ENCODE assay signal across 14 mouse cellular contexts in genomic region chr12:17770538-17770937, GRCm38 (mm10).
DNase-seq lines count a peak whose midpoint lies in the region; ATAC-seq and TF ChIP-seq lines count a peak whose summit lies in the region.
"Had no signal": no experiment of that assay in that cellular context is flagged by ENCODE, and none has a peak within 500 bp of the region (broad histone marks: within the 10 kb centered on the region; RNA-seq: fewer than 3 reads in every experiment).

No protein-coding gene starts in this region.

- no peak for TF ChIP-seq CTCF in kidney, adult 2 months (conservative IDR thresholded peaks at IDR 0.05; ENCODE audit: insufficient read depth, insufficient read length, low read depth, low read length)
- no peak for TF ChIP-seq CTCF in heart, postnatal 0 days (IDR thresholded peaks at IDR 0.05; ENCODE audit: low read depth)

- TF ChIP-seq EP300 in heart, postnatal 0 days (IDR thresholded peaks at IDR 0.05; ENCODE audit: low read depth): no peak

- H3K27me3 ChIP-seq in kidney, adult 2 months (replicated peaks; ENCODE audit: control insufficient read depth, insufficient read depth, low read length): no peaks in the 10 kb centered on the region
- no peaks in the 10 kb centered on the region for H3K27me3 ChIP-seq in heart, postnatal 0 days (ENCODE audit: control insufficient read depth, insufficient read depth, low read length)

- TF ChIP-seq POLR2A in kidney, adult 2 months (IDR thresholded peaks at IDR 0.05; ENCODE audit: low read depth, low read length): no peak

- 0 out of 2 replicates have a peak overlapping the region, but pooled peaks have one; percentile 87 for H3K27ac ChIP-seq in kidney, adult 2 months (ENCODE audit: insufficient read depth, low read depth, low read length)
- H3K27ac ChIP-seq in heart, postnatal 0 days (ENCODE audit: low read depth): peak overlapping the region; percentile 80; the same call in 1 of the 2 replicates

- no peak overlapping the region for H3K9ac ChIP-seq in heart, postnatal 0 days (replicated peaks; ENCODE audit: low read depth, low read length)

- intact Hi-C loops in left cerebral cortex, postnatal 36 days (cut with DNase I): no loop called here

- peaks cover 7% of the 10 kb centered on the region; the same call in 1 of the 2 replicates for H3K4me1 ChIP-seq in kidney, adult 2 months (ENCODE audit: control insufficient read depth, insufficient read depth, low read length)
- H3K4me1 ChIP-seq in heart, postnatal 0 days (ENCODE audit: control insufficient read depth, insufficient read depth): peaks cover 26% of the 10 kb centered on the region

- 26% methylated on average over 2 of the region's 2 CpGs for WGBS in kidney, adult 2 months
- 51% methylated on average over 2 of the region's 2 CpGs for WGBS in heart, postnatal 0 days

- H3K4me2 ChIP-seq in heart, postnatal 0 days (ENCODE audit: low read depth, low read length): no peak overlapping the region

- ATAC-seq in heart, postnatal 0 days (ENCODE audit: insufficient read depth, low read depth): no peak
- ATAC-seq: forebrain, embryonic 14.5 days had no signal

- no peak overlapping the region for H3K4me3 ChIP-seq in kidney, adult 2 months (ENCODE audit: insufficient read depth, low read depth, low read length)
- no peak overlapping the region for H3K4me3 ChIP-seq in heart, postnatal 0 days (ENCODE audit: low read depth, low read length)

- no peaks in the 10 kb centered on the region for H3K9me3 ChIP-seq in heart, postnatal 0 days (replicated peaks; ENCODE audit: control insufficient read depth, low read length)

- DNase-seq in kidney, adult 2 months: peak; percentile 52
- no peak for DNase-seq in kidney, postnatal 14 days
- DNase-seq in adipocyte (ENCODE audit: low spot score): peak; percentile 39
- no peak for DNase-seq in heart, postnatal 0 days (ENCODE audit: low spot score)
- DNase-seq in lung, postnatal 36 days: peak; percentile 74
- no peak for DNase-seq in left cerebral cortex, postnatal 36 days (ENCODE audit: low spot score in 2 of 2)
- no peak for DNase-seq in gastrocnemius, postnatal 10 days
- no peak for DNase-seq in MN1 (ENCODE audit: low spot score)
- DNase-seq: adrenal gland, postnatal 25 days; cerebellum, postnatal 36 days; left cerebral cortex, postnatal 4 days; right cerebral cortex, postnatal 4 days; thymus, postnatal 36 days had no signal

- no peaks in the 10 kb centered on the region for H3K36me3 ChIP-seq in kidney, adult 2 months (ENCODE audit: control insufficient read depth, insufficient read depth, low read length)
- no peaks in the 10 kb centered on the region for H3K36me3 ChIP-seq in heart, postnatal 0 days (replicated peaks; ENCODE audit: control insufficient read depth, insufficient read depth, low read length)

Comparison
In these comparisons a context has a peak if more than half of its experiments do, and no peak if none do; other contexts are left out.
1. DNase-seq: peak in kidney, adult 2 months (single experiment), adipocyte (single experiment) and lung, postnatal 36 days (single experiment); none in kidney, postnatal 14 days (single experiment), heart, postnatal 0 days (single experiment), left cerebral cortex, postnatal 36 days (0 of 2), gastrocnemius, postnatal 10 days (single experiment) and MN1 (single experiment).